Mouse (Mus musculus) liver, postnatal 0 days (tissue): ENCODE measurements around the gene Prrg4.

Source experiments
- CTCF ChIP-seq: sonication (generic); IDR thresholded peaks from 2 replicates; pipeline ENCODE4 v1.5.1; 2016; ENCODE audit warnings: antibody characterized with exemption, low read depth
- EP300 ChIP-seq: IDR thresholded peaks from 2 replicates; pipeline ENCODE4 v1.6.1; 2016; ENCODE audit warnings: antibody characterized with exemption, low read depth, mild to moderate bottlenecking

- TF ChIP-seq EP300 (no peak), CTCF (peak; percentile 65)
These were observed 32.7 kb downstream of the Prrg4 start for GRCm38 (mm10) chr2:104816866-104817439.
